Mouse (Mus musculus) right cerebral cortex, postnatal 25 days (tissue): ENCODE measurements at regions not wholly inside any gene's neighbourhood (a gene's known extent, or its start where the extent isn't known, plus 50 kb on each side); places are given as distances from the start of the nearest gene placed in this dataset.

ENCODE experiments used
- DNase-seq: peaks from one replicate; pipeline ENCODE4 v3.0.0; 2022

DNA sequence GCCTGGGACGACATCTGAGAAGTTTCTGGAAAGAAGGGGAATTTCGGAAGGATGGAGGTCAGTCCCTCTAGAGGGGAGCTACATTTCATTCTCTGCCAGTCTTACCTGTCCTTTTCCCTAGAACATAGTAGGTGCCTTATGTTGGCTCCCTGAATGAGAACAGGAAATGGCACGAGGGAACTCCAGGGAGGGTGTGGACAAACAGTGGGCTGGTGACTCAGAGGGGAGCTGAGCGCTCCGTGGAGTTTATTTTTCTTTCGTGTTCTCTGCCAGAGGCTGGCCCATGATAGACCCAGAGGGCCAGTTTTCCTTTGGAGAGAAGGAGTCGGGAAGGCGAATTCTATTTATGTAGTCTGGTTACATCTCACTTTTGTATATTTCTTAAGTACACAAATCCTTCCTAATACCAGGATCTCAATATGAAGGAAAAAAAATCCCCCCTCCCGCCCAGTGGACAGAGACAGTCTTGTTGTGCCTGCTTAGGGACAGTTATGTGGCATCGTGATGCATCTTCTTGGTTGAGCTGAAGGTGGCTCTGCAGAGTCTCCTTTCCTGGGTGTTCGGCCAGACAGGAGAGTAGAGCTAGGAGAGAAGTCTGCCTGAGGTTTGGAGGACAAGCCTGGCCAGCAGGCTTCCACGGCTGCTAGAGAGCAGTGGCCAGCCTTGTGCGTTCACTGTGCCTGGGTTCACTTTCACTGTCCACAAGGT is 84.3 kb upstream of the Rbpj start:
- no peak for DNase-seq

DNA sequence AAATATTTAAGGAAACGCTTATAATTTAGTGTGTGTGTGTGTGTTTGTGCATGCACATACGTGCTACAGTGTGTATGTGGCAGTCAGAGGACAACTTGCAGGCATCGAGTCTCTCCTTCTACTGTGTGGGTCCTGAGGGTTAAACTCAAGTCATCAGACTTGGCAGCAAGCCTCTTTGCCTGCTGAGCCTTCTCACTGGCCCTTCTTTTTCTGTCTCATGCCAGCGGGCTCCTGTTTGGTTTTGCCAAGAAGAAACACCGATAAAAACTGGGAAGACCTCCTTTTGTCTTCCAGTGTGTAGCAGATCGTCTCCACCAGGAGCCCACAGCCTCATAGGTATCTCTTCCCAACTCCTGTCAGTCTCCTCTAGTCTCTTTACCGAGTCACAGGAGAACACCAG is 81.9 kb upstream of the Rbpj start:
- DNase-seq = no peak

DNA sequence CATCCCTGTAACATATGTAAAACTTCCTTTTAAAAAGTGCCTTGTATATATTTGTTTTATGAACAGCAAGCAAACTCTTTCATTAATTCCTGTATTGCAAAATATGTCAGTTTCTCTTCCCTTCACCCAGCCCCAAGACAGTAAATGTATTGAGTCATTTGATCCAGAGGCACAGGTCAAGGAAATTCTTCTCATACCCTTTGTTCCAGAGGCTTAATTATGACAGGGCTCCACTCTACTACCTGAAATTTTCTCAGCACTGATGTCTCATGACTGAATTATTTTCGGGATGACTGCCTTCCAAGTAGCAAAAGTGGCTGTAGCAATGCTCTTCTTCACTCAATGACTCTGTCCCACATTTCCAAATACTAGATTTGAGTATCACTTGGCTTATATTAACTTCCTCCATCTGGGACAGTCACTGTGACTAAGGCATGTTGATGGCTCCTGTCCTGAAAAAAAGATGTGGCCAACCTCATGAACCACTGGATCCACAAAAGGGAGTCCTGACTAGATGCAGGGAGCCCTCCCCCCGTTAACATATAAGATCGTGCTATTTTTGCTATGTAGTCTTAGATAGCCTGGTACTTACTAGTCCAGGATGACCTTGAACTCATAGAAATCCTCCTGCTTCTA is 80.3 kb upstream of the Rbpj start:
- no peak for DNase-seq

DNA sequence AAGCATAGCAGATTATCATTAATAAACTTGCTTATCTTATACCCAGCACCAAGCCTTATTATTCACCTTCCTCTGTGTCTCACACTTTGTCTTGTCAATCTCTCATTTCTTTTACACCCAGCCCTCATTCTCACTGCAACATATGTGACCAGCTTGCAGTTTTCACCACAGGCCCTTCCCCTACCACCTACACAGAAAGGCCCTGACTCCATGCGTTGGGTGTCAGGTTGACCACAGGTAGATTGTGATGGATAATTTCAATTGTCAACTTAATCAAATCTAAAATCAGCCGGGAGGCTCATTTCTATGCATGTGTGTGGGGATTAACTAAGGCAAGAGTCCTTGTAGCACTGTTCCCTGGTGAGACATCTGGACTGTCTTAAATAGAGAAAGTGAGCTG is 72.4 kb upstream of the Rbpj start:
- no peak for DNase-seq

DNA sequence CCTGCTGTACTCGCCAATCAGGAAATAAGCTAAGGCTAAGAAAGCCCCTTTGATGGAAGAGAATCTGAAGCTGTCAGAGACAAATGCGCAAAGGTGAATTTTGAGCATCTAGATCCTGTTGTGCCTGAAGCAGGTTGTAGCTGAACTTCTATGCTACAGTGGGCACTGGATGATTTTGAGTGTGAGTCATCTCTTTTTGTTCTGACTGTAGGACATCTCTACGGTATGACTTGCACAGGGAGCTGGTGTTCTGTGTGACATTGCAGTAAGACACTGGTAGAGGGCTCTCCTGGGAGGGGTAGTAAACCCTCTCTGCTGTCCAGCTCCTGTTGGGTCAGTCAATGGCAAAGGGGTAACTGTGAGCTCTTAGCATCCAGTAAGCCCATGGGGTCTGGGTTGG is 71.4 kb upstream of the Rbpj start:
- DNase-seq = no peak

DNA sequence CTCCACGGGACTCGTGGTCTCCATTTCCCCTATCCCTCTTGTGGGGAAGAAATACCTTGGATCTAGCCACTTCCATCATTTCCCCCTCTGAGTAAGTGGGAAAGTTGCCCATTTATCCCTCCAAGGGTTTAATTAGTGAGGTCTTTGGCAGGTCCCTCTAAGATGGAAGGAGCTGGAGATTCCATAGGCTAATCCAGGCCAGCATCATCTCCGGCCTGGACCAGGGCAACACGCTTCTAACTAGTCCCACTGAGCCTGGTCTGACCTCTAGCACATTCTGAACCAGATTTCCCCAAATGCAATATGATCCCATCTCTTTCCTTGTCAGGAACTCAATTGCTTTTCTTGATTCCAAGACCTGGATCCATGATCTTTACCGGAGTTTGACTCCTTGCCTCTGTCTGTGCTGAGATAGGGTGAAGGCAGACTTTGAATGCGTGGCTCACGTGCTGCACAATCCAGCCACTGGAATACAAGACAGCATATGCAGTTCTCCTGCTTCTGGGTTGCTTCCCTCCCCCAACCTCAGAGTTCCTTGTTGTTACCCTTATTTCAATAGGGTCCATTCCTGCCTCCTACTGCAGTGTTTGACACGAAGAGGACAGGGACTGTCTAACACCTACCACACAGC is 67.4 kb upstream of the Rbpj start:
- no peak for DNase-seq

DNA sequence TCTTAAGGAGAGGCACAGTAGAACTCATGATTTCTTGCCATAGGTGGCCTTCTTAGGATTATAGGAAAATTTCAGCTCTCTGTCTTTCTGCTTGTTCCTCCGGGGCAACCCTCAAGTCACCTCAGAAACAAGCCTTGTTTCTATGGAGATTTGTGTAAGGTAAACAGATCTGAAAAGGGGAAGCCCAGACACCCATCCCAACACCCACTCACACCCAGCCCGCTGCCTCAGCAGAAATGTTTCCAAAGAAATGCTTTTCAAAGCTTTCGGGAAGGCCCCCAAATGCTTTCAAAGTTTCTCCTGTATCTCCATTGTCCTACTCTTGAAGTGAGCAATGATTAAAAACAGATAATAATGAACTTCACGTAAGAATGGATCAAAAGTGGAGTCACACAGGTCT is 64.9 kb upstream of the Rbpj start:
- no peak for DNase-seq

DNA sequence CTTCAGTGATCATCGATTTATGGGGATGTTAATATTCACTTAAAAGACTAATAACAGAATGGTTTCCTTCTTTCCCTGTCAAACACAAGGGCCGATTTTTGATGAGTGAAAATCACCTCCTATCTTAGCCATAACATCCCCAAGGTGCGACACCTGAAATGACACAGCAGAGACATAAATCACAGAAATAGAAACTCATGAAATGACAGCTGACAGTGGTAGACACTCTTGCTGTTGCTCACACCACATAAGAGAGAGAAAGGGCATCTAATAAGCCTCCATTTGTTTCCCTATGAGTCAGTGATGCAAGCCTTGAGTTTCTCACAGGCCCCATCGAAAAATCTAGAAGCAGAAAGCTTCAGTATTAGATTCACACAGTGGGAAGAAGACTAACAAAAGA is 63.9 kb upstream of the Rbpj start:
- DNase-seq = no peak

DNA sequence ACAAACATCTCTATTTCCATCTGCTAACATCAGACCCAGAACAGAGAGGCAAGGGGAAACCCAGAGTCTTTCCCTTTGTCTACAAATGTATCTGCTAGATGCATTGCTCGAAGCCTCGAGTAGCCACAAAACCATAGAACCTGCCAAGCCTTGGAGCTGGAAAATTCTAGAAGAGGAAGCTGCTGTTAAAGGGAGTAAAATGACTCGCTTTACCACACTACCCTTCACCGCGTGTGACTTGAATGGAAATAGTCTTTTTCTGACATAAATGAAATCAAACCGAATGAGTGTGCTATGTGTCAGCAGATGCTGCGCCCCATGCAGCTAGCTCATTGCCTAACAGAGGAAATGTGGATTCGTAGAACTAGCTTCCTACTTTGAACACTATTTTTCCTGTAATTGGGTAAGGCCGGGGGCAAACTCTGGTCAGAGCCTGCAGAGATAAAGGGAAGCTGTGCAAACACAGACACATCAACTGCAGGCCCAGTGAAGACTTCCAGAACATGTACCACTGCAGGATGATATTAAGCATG is 63.3 kb upstream of the Rbpj start:
- no peak for DNase-seq

DNA sequence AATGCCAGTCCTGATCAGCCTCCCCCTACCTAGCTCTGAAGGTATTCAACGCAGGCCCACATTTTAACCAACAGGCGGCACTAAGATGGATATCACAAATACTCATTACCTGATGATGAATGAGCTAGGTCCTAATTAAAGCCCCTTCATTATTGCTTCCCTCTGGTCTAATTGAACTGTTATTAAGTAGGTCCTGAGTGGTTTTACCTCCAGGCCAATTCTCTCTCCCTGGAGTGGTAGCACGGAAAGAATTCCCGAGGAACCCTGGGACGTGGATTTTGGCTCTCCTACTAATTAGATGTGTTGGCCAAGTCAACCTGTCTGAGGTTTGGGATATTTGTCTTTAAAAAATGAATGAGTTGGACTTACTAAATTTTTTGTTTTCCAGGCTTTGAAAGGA is 60.0 kb upstream of the Rbpj start:
- no peak for DNase-seq

DNA sequence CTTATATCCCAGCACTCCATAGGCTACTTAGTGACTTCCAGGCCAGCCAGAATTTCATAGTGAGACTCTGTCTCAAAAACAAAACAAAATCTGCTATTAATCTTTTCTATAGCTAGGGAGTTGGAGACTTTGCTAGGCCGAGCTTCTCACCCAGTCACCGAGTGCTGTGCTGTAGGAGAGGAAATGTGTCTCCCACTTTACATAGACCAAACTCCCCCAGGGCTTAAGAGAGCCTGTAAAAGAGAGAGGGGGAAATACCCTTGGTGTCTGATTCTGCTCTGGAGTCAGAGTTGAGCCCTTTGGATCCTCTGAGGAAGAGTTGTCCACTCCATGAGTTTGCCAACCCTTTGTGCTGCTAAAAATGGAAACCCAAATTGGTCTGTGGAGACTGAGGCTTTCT is 58.3 kb upstream of the Rbpj start:
- no peak for DNase-seq

DNA sequence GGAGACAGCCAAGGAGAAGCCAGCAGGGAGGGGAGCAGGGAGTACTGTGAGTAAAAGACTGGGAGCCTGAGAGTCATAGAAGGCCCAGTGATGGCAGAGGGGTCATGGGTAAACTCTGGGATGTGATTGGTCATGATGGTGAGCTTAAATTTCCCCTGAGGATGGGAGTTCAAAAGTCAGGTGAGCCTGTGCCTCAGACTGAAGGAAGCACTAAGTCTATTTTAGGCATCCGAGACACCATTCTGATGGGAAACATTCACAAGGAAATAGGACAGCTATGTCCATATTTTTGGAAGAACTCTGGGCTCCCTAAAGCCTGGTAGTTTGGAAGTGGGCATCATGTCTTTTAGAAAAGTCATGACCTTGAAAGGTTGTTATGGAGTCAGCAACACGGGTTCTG is 57.7 kb upstream of the Rbpj start:
- DNase-seq = no peak

DNA sequence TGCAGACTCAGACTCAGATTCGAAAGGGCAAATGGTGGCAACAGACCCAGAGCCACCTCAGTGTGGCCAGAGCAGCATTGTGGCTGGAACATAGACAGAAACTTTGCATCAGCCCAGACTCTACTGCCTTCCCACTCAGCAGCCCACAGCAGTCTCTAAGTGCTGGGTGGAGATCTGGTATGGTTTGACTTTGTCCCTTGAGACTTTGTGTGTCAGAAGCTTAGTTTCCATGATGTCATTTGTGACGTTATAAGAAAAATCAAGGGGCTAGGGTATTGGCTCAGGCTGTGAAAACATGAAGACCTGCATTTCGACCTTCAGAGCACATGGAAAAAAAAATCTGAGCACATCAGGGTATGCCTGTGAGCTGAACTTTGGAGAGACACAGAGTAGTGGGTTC is 56.2 kb upstream of the Rbpj start:
- no peak for DNase-seq

DNA sequence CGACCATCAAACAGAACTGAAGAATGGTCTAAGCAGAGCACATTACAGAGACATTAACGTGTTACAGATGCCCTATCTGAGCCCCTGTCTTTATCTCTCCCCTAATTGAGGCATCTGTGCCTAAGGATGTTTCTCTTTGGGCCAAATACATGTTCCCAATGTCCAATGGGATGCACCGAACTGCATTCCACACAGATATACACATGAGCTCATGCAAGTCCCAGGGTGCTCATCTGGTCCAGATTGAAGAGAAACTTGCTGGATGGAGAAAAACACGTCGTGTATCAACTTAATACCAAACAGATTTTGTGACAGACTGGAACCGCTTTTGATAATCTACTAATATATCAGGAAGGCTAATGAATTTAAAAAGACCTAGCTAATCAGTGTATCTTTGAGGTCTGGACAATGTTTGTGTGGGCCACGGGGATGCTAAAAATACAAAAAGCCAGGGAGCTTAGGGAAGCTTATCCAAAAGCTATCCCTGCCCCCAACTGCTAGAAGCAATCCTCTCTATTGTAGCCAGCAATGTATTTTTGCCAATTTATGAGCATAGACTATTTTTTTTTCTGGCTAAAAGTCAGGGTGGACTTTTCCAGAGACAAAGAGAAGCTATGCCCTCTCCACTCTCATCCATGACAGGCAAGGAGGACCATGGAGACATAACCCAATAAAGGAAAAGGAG is 53.4 kb upstream of the Rbpj start:
- DNase-seq = no peak

DNA sequence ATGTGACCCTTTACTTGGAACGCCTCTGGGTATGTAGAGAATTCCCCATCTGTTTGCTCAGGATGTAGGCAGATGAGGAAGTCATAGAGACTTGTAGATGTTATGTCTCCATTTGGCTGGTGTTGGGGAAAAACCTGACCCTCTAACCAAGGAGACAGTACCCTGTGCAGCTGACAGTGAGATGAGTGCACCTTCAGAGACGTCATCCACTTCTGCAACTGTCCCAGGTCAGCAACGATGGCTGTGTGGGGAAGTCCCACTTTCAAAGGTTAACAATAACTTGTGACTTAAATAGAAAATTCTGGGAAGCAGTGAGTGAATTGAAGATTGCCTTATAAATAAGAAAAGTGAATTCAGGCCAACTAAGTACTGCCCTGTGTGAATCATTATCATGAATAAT is 52.3 kb upstream of the Rbpj start:
- no peak for DNase-seq

DNA sequence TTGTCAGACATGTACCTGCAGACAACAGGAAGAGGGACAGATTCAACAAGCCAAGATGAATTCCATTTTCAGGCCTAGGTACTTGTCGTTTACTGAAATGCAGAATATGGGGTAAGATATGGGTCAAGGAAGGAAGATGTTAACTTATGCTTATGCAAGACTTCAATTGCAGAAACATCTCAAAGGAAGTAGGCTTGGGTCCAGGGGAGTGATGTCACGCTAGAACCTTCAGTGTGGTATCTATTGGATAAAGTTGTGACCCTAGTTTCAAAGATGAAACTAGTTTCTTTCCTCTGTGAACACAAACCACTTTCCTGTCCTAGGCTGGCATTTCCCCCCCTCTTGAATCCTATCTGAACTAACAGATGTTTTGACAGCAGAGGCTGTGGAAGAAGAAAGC is 50.5 kb upstream of the Rbpj start:
- no peak for DNase-seq
